Mouse (Mus musculus): Measurements from ENCODE around the gene Cnppd1.
A peak's percentile ranks its signal among the peaks of the same experiment; 100 is the strongest.

Cnppd1 gene

DNA sequence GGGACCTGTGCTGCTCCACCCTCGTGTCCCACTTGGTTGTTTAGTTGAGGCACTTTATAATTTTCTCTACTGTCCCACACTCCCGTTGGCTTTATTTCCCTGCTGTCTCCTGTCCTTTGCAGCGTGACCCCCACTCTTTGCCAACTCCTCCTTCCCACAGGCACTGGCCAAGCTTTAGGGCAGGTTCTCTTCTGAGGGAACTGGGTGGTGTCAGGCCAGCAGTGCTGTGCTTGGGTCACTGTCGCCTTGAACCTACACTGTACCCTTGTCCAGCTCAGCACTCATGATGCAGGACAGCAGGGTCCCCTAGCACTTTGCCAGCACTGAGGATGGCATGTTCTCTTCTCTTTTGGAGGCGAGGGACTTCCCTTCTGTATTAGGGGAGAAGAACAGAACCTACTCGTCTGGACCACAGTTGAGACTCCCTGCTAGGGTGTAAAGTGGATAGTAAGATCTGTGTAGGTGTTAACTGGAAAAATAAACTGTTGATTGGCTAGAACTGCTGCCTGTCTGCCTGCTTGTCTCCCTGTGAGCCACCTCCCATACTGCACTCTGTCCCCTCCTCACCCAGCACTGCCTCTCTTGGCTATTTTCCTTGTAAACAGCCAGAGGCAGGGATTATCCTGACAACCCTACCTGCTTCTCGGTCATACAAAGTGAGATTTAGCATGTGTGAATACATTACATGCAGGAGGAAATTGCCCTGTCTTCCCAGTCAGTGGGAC is 5.1 kb upstream of the Cnppd1 start:
- DNase-seq = peak; percentile 68

DNA sequence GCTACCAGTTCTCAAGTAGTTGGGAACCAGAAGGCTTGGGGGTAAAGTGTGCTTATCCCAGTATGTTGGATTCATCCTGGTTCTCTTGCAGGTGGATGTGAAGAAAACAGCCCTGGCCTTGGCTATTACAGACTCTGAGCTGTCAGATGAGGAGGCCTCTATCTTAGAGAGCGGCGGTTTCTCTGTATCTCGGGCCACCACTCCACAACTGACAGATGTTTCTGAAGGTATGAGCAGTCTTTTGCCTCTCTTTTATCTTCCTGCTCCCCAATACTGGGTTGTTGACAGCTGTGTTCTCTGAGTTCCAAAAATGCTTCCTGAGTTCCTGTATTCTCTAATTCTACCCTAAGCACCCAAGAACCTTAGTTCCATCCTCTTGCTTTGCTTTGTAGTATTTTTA is 3.1 kb upstream of the Cnppd1 start:
- no peak for DNase-seq

DNA sequence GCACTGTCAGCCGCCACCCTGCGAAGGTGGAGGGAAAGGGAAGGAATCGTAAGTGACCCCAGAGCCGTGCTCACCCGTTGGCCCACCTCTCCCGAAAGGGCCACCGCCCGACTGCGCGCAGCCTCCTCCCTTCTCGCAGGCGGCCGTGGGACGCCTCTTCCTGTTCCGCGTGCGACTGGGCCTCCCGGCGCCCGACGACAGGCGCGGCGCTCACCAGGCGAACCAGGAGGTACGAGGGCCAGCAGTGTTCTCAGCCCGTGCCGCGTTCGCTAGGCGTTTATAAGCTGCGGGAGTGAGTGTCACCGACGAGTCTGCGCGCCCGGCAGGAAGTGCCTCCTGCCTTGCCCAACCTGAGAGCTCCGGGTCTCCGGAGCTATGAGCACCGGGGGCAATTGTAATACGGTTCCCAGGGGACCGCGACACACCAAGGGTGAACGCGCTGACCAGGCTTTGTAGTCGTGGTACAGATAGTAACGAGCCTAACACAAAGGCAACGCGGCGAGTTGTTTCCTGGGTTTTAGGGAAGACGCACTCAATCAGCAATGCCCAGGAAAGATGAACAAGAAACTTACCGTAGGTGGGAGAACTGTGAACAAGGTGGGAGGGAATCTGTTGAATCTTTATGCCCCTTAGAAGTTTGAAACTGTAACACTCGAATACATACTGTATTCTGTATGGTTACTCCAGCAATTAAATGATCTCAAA is 873 bp downstream of the Cnppd1 start:
- peak; percentile 66 for DNase-seq

DNA sequence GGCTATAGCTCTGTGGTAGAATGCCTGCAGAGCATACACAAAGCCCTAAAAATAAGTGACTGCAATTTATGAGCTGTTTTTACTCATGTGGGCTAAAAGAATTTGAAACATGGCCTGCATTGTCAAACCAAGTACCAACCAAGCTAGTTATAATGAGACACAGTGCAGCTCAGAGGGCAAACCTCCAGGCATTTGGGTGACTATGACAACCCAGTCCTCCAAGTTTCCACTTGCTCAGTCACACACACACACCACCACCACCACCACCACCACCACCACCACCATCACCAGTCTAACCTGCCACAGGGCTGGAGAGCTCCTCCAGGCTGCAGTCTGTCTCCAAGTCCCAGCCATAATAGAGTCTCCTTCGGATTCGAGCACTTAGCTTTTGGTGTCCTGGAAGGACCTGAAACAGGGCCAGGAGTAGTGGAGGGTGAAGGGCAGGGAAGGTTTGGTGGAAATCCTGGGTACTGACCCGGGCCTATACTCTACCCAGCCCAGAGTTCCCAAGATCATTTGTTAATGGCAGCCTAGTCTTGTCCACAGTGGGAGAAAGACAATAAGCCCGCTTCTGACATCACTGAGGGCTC is 1.8 kb downstream of the Cnppd1 start:
- peak; percentile 60 for DNase-seq

DNA sequence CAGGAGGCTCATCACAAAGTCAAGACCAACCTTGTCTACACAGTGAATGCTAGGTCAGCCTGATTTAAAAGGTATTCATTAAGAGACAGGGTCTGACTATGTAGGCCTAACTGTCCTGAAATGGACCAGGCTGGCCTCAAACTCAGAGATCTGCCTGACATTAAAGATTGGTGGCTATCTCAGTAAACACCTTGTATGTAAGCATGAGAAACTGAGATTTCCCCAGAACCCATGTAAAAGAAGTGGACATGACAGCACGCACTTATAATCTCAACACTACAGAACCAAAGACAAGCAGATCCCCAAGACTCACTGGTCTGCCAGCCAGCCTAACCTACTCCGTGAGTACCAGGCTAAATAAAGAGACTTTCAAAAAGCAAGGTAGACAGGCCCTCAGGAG is 4.1 kb downstream of the Cnppd1 start:
- DNase-seq = no peak

DNA sequence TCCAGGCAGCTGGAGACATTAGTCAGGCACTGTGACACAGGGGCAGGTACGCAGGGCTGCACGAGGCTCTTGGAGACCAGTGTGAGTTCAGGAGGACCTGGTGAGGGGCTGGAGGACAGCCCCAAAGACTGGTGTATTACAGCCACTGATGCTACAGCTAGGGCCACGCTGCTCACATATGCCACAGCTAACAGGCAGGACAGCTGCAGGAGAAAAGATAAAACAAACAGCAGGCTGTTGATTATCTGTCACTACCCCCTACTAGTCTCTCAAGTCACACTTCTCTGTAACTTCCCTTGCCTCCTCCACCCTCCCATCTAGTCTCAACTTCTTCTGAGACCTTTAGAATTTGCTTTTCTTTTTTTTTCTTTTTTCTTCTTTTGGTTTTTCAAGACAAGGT is 5.8 kb downstream of the Cnppd1 start:
- DNase-seq = no peak

DNA sequence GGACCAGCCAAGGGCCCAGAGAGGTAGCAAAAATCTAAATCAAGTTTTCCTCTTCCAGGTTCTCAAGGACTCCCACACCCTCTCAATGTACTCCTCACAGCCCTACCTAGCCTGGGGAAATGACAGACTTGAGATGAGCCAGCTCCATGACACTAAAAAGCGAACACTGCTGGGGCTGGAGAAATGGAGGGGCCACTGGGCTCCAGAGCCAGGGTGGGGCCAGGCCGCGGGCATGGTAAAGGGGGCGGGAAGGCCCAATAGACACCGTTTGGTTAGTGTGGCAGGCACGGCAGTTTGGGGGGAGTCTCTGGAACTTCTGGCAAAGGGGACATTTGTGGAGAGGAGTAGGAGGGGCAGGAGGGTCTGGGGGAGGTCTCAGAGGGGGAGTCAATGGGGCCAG is 6.2 kb downstream of the Cnppd1 start:
- DNase-seq = no peak

DNA sequence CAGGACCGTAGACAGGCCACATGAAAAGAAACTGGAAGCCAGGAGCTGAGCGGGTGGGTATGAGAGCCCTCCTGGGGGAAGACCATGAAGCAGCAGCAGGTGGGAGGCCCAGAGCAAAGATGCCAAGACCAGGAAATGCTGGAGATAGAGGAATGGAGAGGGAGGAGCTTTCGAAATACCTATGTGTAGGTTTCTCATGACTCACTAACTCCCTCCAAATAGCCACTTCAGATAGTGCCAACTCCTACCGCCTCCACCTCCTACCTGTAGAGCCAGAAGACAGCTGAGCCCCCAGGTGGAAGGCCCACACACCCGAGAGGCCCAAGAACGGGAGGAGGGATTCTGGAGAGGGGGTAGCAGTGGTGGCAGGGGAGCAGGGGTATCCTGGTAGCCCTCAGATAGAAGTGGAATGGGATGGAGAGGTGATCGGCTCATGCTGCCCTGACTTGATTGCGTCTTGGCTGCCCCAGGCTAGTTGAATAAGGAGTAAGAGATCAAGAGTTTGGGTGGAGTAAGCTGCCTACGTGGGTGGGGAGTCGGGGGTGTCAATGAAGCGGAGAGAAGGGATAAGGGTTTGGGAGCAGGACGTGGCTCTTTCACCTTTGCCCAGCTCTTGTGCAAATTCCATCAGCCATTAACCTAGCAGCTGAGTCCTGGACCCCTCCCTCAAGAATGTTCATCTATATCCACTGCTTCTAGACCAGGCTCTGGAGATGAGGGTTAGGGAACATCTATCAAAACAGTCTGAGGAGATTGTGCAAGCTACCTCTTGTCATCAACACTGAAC is 8.9 kb downstream of the Cnppd1 start, which contains the start of gene Slc23a3:
Gene Slc23a3, minus strand, starts transcription at position 470 of the 787 bp plus-strand sequence.
- peak; percentile 81 for DNase-seq

DNA sequence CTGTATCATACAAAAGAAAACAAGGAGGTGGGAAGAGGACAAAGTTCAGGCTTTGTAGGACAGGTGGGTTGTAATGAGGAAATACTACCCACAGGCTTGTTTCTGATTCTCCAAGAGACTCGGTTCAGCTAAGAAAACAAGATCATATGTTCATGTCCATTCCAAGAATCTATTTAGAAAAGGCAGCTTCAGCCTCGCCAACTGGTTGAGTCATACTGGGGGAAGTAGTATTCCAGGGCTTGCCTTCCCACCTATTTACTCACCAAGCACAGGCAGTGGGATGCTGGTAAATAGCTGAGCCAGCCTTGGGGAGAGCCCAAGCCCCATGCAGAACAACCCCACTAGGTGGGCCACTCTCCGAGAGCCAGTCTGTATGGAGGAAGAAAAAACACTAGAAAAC is 13.9 kb downstream of the Cnppd1 start:
- DNase-seq = no peak

DNA sequence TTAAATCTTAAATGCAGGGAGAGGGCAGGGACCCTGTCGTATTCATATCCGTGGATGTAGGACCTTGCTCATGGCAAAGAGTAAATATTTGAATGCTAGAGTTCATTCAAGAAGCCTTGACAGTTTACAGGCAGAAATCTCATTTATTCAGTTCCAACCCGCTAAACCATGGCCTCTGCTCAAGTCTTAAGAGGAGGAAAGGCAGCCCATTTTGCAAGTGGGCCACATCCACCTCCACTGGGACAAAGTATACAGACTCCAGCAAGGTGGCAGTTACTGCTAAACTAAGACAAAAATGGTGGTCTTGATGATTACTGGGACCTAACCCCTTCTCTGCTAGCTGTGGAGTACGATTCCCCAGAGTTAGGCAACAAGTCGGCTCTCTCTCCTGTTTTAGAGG is 17.1 kb downstream of the Cnppd1 start:
- no peak for DNase-seq

DNA sequence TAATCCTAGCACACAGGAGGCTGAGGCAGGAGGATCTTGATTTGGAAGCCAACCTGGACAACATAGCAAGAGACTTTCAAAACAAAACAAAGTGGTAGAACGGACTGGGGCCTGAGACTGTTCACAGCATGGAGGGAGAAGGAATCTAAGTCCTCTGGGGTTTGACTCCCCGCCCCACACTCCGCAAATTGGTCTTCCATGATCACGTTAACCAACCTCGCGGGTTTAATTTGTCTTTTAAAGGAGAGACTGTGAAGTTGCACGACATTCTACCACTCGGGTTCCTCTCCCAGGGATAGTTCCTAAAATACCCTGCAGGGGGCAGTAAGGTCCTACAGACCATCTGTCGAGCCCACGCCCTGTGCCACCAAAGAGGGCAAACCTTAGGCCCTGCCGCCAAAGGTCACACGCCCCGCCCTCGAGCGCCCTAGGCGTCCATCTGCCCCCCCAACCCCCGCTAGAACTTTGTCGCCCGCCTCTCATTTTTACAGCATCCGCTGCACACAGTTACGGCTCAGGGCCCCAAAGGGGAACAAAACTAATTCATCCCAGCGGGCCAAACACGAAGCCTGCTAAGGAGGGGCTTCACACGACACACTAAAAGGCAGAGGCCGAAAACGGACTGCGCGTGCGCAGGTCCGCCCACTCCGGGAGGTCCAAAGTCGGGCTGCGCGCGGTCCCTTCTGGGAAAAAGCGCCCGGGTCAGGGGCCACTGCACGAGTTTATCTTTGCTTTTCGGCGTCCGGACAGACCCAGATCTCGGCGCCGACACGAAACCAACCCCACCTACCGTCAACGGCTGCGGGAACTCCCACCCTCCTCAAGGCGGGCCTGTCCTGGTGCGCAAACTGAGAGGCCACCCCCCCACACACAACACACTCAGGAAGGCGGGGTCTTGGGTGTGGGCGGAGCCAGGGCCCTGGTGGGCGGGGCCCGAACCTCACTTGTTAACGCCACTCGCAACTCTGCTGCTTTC is 17.9 kb downstream of the Cnppd1 start, which contains the start of gene Nhej1:
Gene Nhej1, minus strand, starts transcription at position 855 of the 976 bp plus-strand sequence.
- DNase-seq = peak; percentile 95

DNA sequence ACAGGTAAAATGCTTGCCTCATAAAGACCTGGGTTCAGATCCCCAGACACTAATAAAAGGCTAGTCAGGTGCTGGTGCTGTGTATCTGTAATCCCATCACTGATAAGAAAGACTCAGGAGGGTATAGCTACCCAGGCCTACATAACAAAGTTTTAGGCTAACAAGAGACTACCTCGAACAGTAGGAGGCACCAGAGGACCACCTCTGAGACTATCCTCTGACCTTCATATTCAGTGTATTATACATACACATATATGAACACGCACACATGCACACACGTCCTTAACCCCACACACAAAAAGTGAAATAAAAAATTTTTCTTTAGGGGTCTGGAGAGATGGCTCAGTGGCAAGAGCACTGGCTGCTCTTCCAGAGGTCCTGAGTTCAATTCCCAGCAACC is 20.3 kb downstream of the Cnppd1 start:
- DNase-seq = no peak

All from kidney, adult 11 months (tissue).